Mouse (Mus musculus) stomach, embryonic 16.5 days (tissue): ENCODE data around the gene C5ar2. TPM values are rescaled to one million over a fixed set of nuclear protein-coding genes. Genes with fewer than 3 reads are reported as not detected.

ENCODE experiments used
- ATAC-seq: fragments of 200-750 bp; cut with Nextera tagmentation; 2 replicates; pipeline ENCODE4 v1.8.0; 2017; ENCODE audit warnings: moderate number of reproducible peaks, moderate TSS enrichment; ENCODE audit not compliant: insufficient read depth, low FRiP score
- H3K27ac ChIP-seq: fragments of 300-500 bp; sonication (generic); 2 replicates; pipeline ENCODE4 v1.5.1; 2014; ENCODE audit warnings: low read length
- H3K27me3 ChIP-seq: fragments of 300-500 bp; sonication (generic); 2 replicates; pipeline ENCODE4 v1.6.1; 2014; ENCODE audit warnings: low read length, control low read depth, mixed read lengths; ENCODE audit not compliant: control insufficient read depth, insufficient read depth
- H3K36me3 ChIP-seq: fragments of 300-500 bp; sonication (generic); 2 replicates; pipeline ENCODE4 v1.6.1; 2014; ENCODE audit warnings: low read length; ENCODE audit not compliant: control insufficient read depth, insufficient read depth
- H3K4me1 ChIP-seq: fragments of 300-500 bp; sonication (generic); 2 replicates; pipeline ENCODE4 v1.6.1; 2014; ENCODE audit warnings: low read length, control low read depth, mixed read lengths; ENCODE audit not compliant: control insufficient read depth, insufficient read depth
- H3K4me2 ChIP-seq: fragments of 300-500 bp; sonication (generic); 2 replicates; pipeline ENCODE4 v1.6.1; 2014; ENCODE audit warnings: low read depth, low read length, mixed read lengths
- H3K4me3 ChIP-seq: fragments of 300-500 bp; sonication (generic); replicated peaks from 2 replicates; pipeline ENCODE4 v1.5.1; 2014; ENCODE audit warnings: mild to moderate bottlenecking, low read length
- H3K9ac ChIP-seq: fragments of 300-500 bp; sonication (generic); 2 replicates; pipeline ENCODE4 v1.6.1; 2014; ENCODE audit warnings: low read length
- H3K9me3 ChIP-seq: fragments of 300-500 bp; sonication (generic); replicated peaks from 2 replicates; pipeline ENCODE4 v1.6.1; 2016; ENCODE audit warnings: low read length, control low read depth; ENCODE audit not compliant: control insufficient read depth
- WGBS: fragments of 180-500 bp; shearing (Covaris S2); extraction: QIAGEN DNeasy Blood & Tissue Kit; methylation state at CpG from one replicate; pipeline ENCODE4 v1.1.7; 2014; 5-methylcytosine and 5-hydroxymethylcytosine counted together
- polyA plus RNA-seq: library from polyadenylated mRNA; unstranded; fragments of >200 nt; fragmentation: Nextera tagmentation; extraction: Ambion mirVana; gene quantifications from 2 replicates; pipeline ENCODE4 v1.2.1, GENCODE M21; 2015

C5ar2 gene
- polyA plus RNA-seq, 1 experiment from 2014 or later = 0.30 TPM

DNA sequence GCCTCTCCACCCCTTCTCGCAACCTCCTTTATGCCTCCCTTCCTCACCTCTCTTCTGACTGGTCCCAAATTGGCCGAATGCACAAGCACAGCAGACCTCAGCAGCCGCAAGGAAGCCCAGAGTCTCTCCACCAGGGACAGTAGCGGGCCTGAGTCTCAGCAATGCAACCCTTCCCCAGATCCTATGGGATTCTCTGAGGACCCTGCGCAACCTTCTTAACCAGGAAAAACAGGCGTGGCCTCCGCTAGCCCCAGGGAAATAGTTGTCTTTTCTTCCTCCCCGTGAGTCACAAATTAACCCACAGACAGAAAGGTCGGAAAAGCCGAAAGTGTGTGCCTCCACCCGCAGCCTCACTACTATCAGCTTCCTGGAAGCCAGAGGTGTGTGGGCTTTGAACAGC is 2.2 kb downstream of the C5ar2 start:
- Histone ChIP-seq H3K27ac (no peak overlapping the region), H3K4me1 (no peaks in the 10 kb centered on the region), H3K9ac (no peak overlapping the region), H3K4me3 (no peak overlapping the region), H3K4me2 (no peak overlapping the region), H3K27me3 (no peaks in the 10 kb centered on the region), H3K9me3 (no peaks in the 10 kb centered on the region), H3K36me3 (no peaks in the 10 kb centered on the region)
- ATAC-seq = no peak
- WGBS = 55% methylated on average over 11 of the region's 11 CpGs

DNA sequence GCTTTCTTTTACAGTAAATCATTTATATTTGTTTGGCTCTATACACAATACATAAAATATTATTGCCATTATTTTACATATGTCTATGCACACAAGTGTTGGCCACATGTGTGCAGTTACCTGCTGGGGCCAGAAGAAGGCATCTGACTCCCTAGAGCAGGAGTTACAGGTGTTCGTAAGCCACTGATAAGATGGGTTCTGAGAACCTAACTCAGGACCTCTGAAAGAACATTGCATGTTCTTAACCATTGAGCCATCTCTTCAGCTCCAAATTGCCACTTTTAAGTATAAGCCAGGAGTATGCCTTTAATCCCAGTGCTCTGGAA is 3.0 kb downstream of the C5ar2 start:
- no peak overlapping the region for H3K4me3 ChIP-seq
- no peaks in the 10 kb centered on the region for H3K27me3 ChIP-seq
- no peaks in the 10 kb centered on the region for H3K9me3 ChIP-seq
- no peak overlapping the region for H3K27ac ChIP-seq
- no peak overlapping the region for H3K4me2 ChIP-seq
- WGBS = 98% methylated on average over 1 of the region's 1 CpGs
- H3K4me1 ChIP-seq = no peaks in the 10 kb centered on the region
- no peak overlapping the region for H3K9ac ChIP-seq
- ATAC-seq = no peak
- H3K36me3 ChIP-seq = no peaks in the 10 kb centered on the region

DNA sequence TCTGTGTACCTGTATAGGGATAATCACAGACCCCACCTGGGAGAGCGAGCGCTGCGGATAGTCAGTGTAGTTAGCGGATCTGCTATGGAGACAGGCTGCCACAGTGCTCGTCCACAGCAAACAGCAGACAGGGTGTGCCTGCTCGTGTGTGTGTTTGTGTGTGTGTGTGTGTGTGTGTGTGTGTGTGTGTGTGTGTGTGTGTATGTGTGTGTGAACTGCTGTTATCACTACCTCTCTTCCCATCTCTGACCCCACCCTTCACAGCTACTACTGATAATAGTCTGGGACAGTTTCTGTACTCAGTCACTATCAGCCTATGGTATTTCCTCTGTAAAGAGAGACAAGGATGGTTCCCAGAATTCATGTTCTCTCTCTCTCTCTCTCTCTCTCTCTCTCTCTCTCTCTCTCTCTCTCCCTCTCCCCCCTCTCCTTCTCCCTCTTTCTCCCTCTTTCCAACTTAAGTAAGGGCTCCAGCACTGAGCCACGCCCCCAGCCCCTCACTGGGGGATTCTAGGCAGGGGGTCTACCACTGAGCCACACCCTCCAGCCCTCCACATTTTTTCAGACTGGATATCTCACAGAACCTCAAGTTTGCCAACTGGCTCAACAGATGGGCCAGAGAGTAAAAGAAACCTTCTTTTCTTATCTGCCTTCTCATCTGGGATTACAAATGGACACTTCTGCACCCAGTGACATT is 3.5 kb downstream of the C5ar2 start:
- H3K27ac ChIP-seq = no peak overlapping the region
- H3K9ac ChIP-seq = no peak overlapping the region
- no peak overlapping the region for H3K4me3 ChIP-seq
- no peaks in the 10 kb centered on the region for H3K36me3 ChIP-seq
- H3K4me2 ChIP-seq = no peak overlapping the region
- 66% methylated on average over 7 of the region's 7 CpGs for WGBS
- no peak for ATAC-seq
- H3K9me3 ChIP-seq = no peaks in the 10 kb centered on the region
- no peaks in the 10 kb centered on the region for H3K27me3 ChIP-seq
- H3K4me1 ChIP-seq = no peaks in the 10 kb centered on the region

DNA sequence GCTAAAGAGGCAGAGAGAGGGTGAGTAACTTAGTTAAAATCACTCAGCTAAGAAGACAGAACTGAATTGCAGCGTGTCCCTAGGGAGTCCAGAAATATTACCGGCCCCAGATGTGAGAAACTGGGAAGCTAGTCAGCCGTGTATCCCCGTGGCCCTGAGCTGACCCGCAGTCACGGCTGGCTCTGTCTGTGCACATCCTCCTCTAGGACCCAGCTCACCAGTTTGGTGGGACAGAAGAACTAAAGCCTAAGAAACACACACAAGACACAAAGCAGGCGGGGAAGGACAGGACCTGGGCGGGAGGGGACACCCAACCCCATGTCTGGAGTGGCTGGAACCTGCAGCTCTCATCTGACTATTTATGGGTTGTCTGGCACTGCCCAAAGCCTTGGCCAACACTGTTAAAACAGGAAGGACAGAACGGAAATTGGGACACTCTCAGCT is 4.4 kb downstream of the C5ar2 start:
- Histone ChIP-seq H3K4me3 (no peak overlapping the region), H3K9ac (no peak overlapping the region), H3K27ac (no peak overlapping the region), H3K9me3 (no peaks in the 10 kb centered on the region), H3K36me3 (no peaks in the 10 kb centered on the region), H3K4me1 (no peaks in the 10 kb centered on the region), H3K27me3 (no peaks in the 10 kb centered on the region), H3K4me2 (no peak overlapping the region)
- ATAC-seq = no peak
- 59% methylated on average over 9 of the region's 9 CpGs for WGBS

GRCm38 (mm10) chr7:16229869-16230268 is 14.1 kb downstream of the C5ar2 start:
- H3K9ac ChIP-seq = no peak overlapping the region
- 0 out of 2 replicates have a peak overlapping the region, but pooled peaks have one; percentile 11 for H3K27ac ChIP-seq
- no peak for ATAC-seq
- H3K27me3 ChIP-seq = no peaks in the 10 kb centered on the region; the same call in 1 of the 2 replicates
- no peaks in the 10 kb centered on the region for H3K4me1 ChIP-seq
- H3K9me3 ChIP-seq = no peaks in the 10 kb centered on the region
- WGBS = 31% methylated on average over 5 of the region's 5 CpGs
- H3K36me3 ChIP-seq = no peaks in the 10 kb centered on the region
- H3K4me3 ChIP-seq = no peak overlapping the region
- H3K4me2 ChIP-seq = no peak overlapping the region

GRCm38 (mm10) chr7:16221582-16222272 is 22.2 kb downstream of the C5ar2 start, which contains the start of gene Dhx34:
Gene Dhx34, minus strand, starts transcription at chr7:16222037.
- Histone ChIP-seq H3K4me1 (no peaks in the 10 kb centered on the region), H3K9ac (peak within 1 kb of the TSS; percentile 91), H3K36me3 (no peaks in the 10 kb centered on the region; the same call in 1 of the 2 replicates), H3K27ac (peak within 1 kb of the TSS; percentile 83), H3K9me3 (no peaks in the 10 kb centered on the region), H3K4me2 (peak within 1 kb of the TSS; percentile 63), H3K4me3 (peak within 1 kb of the TSS; percentile 75), H3K27me3 (no peaks in the 10 kb centered on the region; the same call in 1 of the 2 replicates)
- WGBS = 1% methylated on average over 34 of the region's 34 CpGs
- peak; percentile 95 for ATAC-seq

DNA sequence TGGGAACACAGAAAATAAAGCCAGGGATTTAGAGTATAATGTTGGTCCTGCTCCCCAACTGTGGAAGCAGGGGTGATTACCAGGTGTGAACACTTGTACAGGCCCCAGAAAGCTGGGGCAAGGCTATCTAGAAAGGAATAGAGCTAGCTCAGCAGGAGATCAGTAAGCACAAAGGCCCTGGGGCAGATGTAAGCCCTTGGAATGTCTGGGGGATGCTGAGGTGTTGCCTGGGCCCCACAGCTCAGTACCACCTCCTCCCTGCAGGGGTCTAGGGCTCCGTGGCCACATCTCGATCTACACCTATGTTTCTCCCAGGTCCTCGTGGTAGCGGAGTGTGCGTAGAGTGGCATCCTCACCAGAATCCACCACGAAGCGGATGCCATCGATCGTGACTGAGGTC is 30.0 kb downstream of the C5ar2 start:
- H3K4me1 ChIP-seq = 0 out of 2 replicates have a peak, but pooled peaks cover under 1% of the 10 kb centered on the region
- H3K9ac ChIP-seq = no peak overlapping the region
- 94% methylated on average over 9 of the region's 9 CpGs for WGBS
- H3K4me2 ChIP-seq = no peak overlapping the region
- no peak overlapping the region for H3K4me3 ChIP-seq
- no peak overlapping the region for H3K27ac ChIP-seq
- H3K36me3 ChIP-seq = peaks cover 4% of the 10 kb centered on the region
- no peaks in the 10 kb centered on the region for H3K27me3 ChIP-seq
- H3K9me3 ChIP-seq = no peaks in the 10 kb centered on the region
- ATAC-seq = no peak

DNA sequence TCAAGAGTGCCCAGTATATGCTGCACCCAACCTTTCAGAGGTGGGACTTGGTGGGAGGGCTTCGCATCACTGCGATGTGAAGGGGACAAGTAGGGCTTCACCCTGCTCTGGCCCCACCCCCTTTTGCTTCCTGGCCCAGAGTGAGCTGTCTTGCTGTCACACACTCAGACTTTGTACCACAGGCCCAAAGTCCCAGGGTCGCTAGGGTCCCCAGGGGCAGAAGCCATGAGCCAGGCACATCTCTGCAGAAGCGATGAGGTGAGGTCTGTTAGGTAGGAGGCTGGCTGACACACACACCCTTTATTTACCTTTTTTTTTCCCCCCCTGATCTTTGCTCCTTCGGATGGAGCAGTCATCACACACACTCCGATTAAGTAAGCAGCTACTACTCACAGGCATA is 30.8 kb downstream of the C5ar2 start:
- 0 out of 2 replicates have a peak, but pooled peaks cover 5% of the 10 kb centered on the region for H3K4me1 ChIP-seq
- no peak overlapping the region for H3K27ac ChIP-seq
- no peak for ATAC-seq
- H3K27me3 ChIP-seq = no peaks in the 10 kb centered on the region
- no peak overlapping the region for H3K4me2 ChIP-seq
- WGBS = 80% methylated on average over 6 of the region's 6 CpGs
- H3K36me3 ChIP-seq = peaks cover 4% of the 10 kb centered on the region
- no peak overlapping the region for H3K4me3 ChIP-seq
- no peaks in the 10 kb centered on the region for H3K9me3 ChIP-seq
- H3K9ac ChIP-seq = no peak overlapping the region

DNA sequence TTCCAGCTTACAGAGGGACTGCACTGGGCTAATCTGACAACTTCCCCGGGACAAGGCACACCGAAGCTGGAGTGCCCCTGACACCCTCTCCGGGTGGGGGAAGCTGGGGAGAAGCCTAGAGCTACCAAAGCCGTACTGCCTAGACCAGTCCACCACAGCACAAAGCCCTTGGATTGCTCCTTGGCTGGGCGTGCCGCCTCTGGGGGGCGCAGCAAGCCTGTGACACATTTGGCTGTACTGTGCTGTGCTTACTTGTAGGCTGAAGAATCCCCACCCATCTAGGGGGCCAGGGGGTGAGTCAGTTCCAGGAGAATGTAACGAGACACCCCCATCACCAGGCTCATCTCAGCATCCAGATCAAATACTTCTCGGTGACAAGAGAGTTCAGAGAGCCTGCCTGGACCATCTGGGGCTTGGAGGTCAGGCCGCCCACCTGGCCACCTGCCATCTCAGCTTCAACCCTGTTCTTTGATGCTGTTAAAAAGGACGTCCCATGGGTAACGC is 33.0 kb downstream of the C5ar2 start:
- Histone ChIP-seq H3K27ac (no peak overlapping the region), H3K27me3 (no peaks in the 10 kb centered on the region), H3K4me3 (no peak overlapping the region), H3K9ac (no peak overlapping the region), H3K4me2 (no peak overlapping the region), H3K9me3 (no peaks in the 10 kb centered on the region), H3K36me3 (peaks cover 4% of the 10 kb centered on the region), H3K4me1 (0 out of 2 replicates have a peak, but pooled peaks cover 5% of the 10 kb centered on the region)
- no peak for ATAC-seq
- WGBS = 74% methylated on average over 12 of the region's 12 CpGs
